Mouse (Mus musculus) hindbrain, embryonic 13.5 days (tissue): Measurements from ENCODE around the gene Acad8. TPM values are rescaled to one million over a fixed set of nuclear protein-coding genes. Genes with fewer than 3 reads are reported as not detected.

Source experiments
- ATAC-seq: fragments of 200-750 bp; cut with Nextera tagmentation; 2 replicates; pipeline ENCODE4 v1.8.0; 2017; ENCODE audit warnings: moderate TSS enrichment; ENCODE audit not compliant: low FRiP score
- H3K27ac ChIP-seq: fragments of 300-500 bp; sonication (generic); 2 replicates; pipeline ENCODE4 v1.5.1; 2015; ENCODE audit warnings: inconsistent platforms, mild to moderate bottlenecking, moderate library complexity
- H3K27me3 ChIP-seq: fragments of 300-500 bp; sonication (generic); 2 replicates; pipeline ENCODE4 v1.6.1; 2015; ENCODE audit warnings: mild to moderate bottlenecking, inconsistent platforms
- H3K36me3 ChIP-seq: fragments of 300-500 bp; sonication (generic); 2 replicates; pipeline ENCODE4 v1.6.1; 2015; ENCODE audit warnings: mild to moderate bottlenecking, inconsistent platforms
- H3K4me1 ChIP-seq: fragments of 300-500 bp; sonication (generic); replicated peaks from 2 replicates; pipeline ENCODE4 v1.6.1; 2015; ENCODE audit warnings: inconsistent platforms
- H3K4me2 ChIP-seq: fragments of 300-500 bp; sonication (generic); 2 replicates; pipeline ENCODE4 v1.6.1; 2015; ENCODE audit warnings: inconsistent platforms, mild to moderate bottlenecking, moderate library complexity
- H3K4me3 ChIP-seq: fragments of 300-500 bp; sonication (generic); 2 replicates; pipeline ENCODE4 v1.5.1; 2015; ENCODE audit warnings: mild to moderate bottlenecking, inconsistent platforms
- H3K9ac ChIP-seq: fragments of 300-500 bp; sonication (generic); 2 replicates; pipeline ENCODE4 v1.6.1; 2015; ENCODE audit warnings: mild to moderate bottlenecking, inconsistent platforms
- H3K9me3 ChIP-seq: fragments of 300-500 bp; sonication (generic); 2 replicates; pipeline ENCODE4 v1.6.1; 2016; ENCODE audit warnings: inconsistent platforms
- WGBS: fragments of 180-500 bp; shearing (Covaris S2); methylation state at CpG from one replicate; pipeline ENCODE4 v1.1.7; 2015; 5-methylcytosine and 5-hydroxymethylcytosine counted together
- polyA plus RNA-seq: library from polyadenylated mRNA; unstranded; fragments of >200 nt; fragmentation: Nextera tagmentation; extraction: Ambion mirVana; gene quantifications from 2 replicates; pipeline ENCODE4 v1.2.1, GENCODE M21; 2015

Acad8 gene
- polyA plus RNA-seq, 1 experiment from 2014 or later = 36.7 TPM

- no peak for ATAC-seq
- Histone ChIP-seq H3K27me3 (no peaks in the 10 kb centered on the region), H3K36me3 (no peaks in the 10 kb centered on the region), H3K27ac (no peak overlapping the region), H3K4me2 (no peak overlapping the region), H3K4me3 (no peak overlapping the region), H3K9ac (no peak overlapping the region), H3K9me3 (no peaks in the 10 kb centered on the region), H3K4me1 (no peaks in the 10 kb centered on the region)
- WGBS = 77% methylated on average over 3 of the region's 3 CpGs
Observed at GRCm38 (mm10) chr9:26924146-26924545, 75.2 kb downstream of the Acad8 start.

Other genes with a start within 250 kb of the Acad8 start
- 2.2 and 2.4 TPM in 2 replicates for gene Glb1l2, start 193.1 kb downstream of the Acad8 start, polyA plus RNA-seq
- not detected in 2 replicates for gene Glb1l3, start 138.7 kb downstream of the Acad8 start, polyA plus RNA-seq
- 0.41 and 0.43 TPM in 2 replicates for gene Gm1110, start 76.5 kb downstream of the Acad8 start, polyA plus RNA-seq
- 134 and 142 TPM in 2 replicates for gene Thyn1, start 144 bp upstream of the Acad8 start, polyA plus RNA-seq
- gene Vps26b, start 30.5 kb upstream of the Acad8 start, polyA plus RNA-seq = 69.6 and 70.8 TPM in 2 replicates
- 14.3 and 16.2 TPM in 2 replicates for gene Ncapd3, start 30.6 kb upstream of the Acad8 start, polyA plus RNA-seq
- gene Jam3, start 155.9 kb upstream of the Acad8 start, polyA plus RNA-seq = 72.6 and 80.1 TPM in 2 replicates